Comparison of ENCODE assay signal across 17 mouse cellular contexts in the genomic region with DNA sequence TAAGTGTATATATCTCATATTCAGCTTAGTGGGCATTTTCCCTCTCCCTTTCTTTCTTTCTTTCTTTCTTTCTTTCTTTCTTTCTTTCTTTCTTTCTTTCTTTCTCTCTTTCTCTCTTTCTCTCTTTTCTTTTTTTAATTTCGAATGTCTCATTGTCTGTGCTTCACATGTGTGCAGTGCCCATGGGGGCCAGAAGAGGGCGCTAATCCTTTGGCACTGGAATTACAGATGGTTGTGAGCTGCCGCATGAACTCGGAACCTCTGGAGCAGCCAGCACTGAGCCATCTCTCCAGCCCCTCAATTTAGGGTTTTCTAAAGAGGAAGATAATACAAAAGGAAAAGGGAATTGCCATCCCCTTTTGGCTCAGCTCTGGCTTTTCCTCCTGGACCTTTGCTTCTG. TPM values are rescaled to one million over a fixed set of nuclear protein-coding genes. Genes with fewer than 3 reads are reported as not detected.
DNase-seq lines count a peak whose midpoint lies in the region; ATAC-seq and TF ChIP-seq lines count a peak whose summit lies in the region.
"Had no signal": no experiment of that assay in that cellular context is flagged by ENCODE, and none has a peak within 500 bp of the region (broad histone marks: within the 10 kb centered on the region; RNA-seq: fewer than 3 reads in every experiment).

No protein-coding gene starts in this region.

- no peak for ATAC-seq in kidney, postnatal 0 days (replicated peaks; ENCODE audit: low FRiP score, low read depth)
- ATAC-seq in kidney, embryonic 14.5 days (ENCODE audit: low FRiP score, low TSS enrichment) = no peak

- H3K4me1 ChIP-seq in cerebellum, adult 2 months (ENCODE audit: control insufficient read depth, insufficient read depth, low read length) = no peaks in the 10 kb centered on the region
- H3K4me1 ChIP-seq in kidney, postnatal 0 days (replicated peaks; ENCODE audit: insufficient read depth, low read length) = no peaks in the 10 kb centered on the region
- H3K4me1 ChIP-seq in kidney, embryonic 14.5 days (ENCODE audit: control insufficient read depth, insufficient read depth, low read length) = no peaks in the 10 kb centered on the region
- H3K4me1 ChIP-seq in thymus, adult 2 months (replicated peaks; ENCODE audit: control insufficient read depth, insufficient read depth, low read length) = peaks cover 2% of the 10 kb centered on the region; the same call in 1 of the 2 replicates
- H3K4me1 ChIP-seq: embryonic facial prominence, embryonic 12.5 days; limb, embryonic 15.5 days had no signal

- peak; percentile 6; the same call in 1 of the 2 replicates for TF ChIP-seq CTCF in cerebellum, adult 2 months (IDR thresholded peaks at IDR 0.05; ENCODE audit: borderline replicate concordance, insufficient read depth, low read depth, low read length)
- TF ChIP-seq CTCF in kidney, postnatal 0 days (IDR thresholded peaks at IDR 0.05; ENCODE audit: low read depth) = peak; percentile 51
- TF ChIP-seq CTCF in thymus, adult 2 months (IDR thresholded peaks at IDR 0.05; ENCODE audit: borderline replicate concordance, control insufficient read depth, extremely low read depth, insufficient read depth, low read length, poor library complexity) = 0 out of 2 replicates have a peak, but pooled peaks have one; percentile 31

- no peak overlapping the region for H3K4me3 ChIP-seq in cerebellum, adult 2 months (replicated peaks; ENCODE audit: insufficient read depth, low read depth, low read length)
- no peak overlapping the region for H3K4me3 ChIP-seq in kidney, postnatal 0 days (replicated peaks; ENCODE audit: low read depth, low read length)
- H3K4me3 ChIP-seq in kidney, embryonic 14.5 days (ENCODE audit: low read length) = no peak overlapping the region
- no peak overlapping the region for H3K4me3 ChIP-seq in thymus, adult 2 months (ENCODE audit: control insufficient read depth, insufficient read depth, low read length)
- H3K4me3 ChIP-seq: embryonic facial prominence, embryonic 12.5 days; limb, embryonic 15.5 days had no signal

- H3K27me3 ChIP-seq in cerebellum, adult 2 months (ENCODE audit: control insufficient read depth, insufficient read depth, low read length) = no peaks in the 10 kb centered on the region; the same call in 1 of the 2 replicates
- peaks cover under 1% of the 10 kb centered on the region; the same call in 1 of the 2 replicates for H3K27me3 ChIP-seq in kidney, postnatal 0 days (ENCODE audit: insufficient read depth, low read length)
- H3K27me3 ChIP-seq in kidney, embryonic 14.5 days (ENCODE audit: control insufficient read depth, insufficient read depth, low read length) = peaks cover 13% of the 10 kb centered on the region
- no peaks in the 10 kb centered on the region for H3K27me3 ChIP-seq in thymus, adult 2 months (ENCODE audit: control insufficient read depth, insufficient read depth, low read length)

- no peak for TF ChIP-seq POLR2A in cerebellum, adult 2 months (IDR thresholded peaks at IDR 0.05; ENCODE audit: borderline replicate concordance, insufficient read depth, low read length)
- no peak for TF ChIP-seq POLR2A in thymus, adult 2 months (IDR thresholded peaks at IDR 0.05; ENCODE audit: control insufficient read depth, extremely low read depth, insufficient read depth, low read length, poor library complexity)

- WGBS in cerebellum, adult 2 months = 76% methylated on average over 4 of the region's 4 CpGs
- 77% methylated on average over 4 of the region's 4 CpGs for WGBS in kidney, postnatal 0 days
- WGBS in kidney, embryonic 14.5 days = 85% methylated on average over 4 of the region's 4 CpGs
- 81% methylated on average over 4 of the region's 4 CpGs for WGBS in thymus, adult 2 months

- no peak overlapping the region for H3K27ac ChIP-seq in cerebellum, adult 2 months (ENCODE audit: insufficient read depth, low read length)
- H3K27ac ChIP-seq in kidney, postnatal 0 days = no peak overlapping the region
- no peak overlapping the region for H3K27ac ChIP-seq in kidney, embryonic 14.5 days (ENCODE audit: low read depth, low read length)
- no peak overlapping the region for H3K27ac ChIP-seq in thymus, adult 2 months (ENCODE audit: control insufficient read depth, insufficient read depth, low read length)
- H3K27ac ChIP-seq: embryonic facial prominence, embryonic 12.5 days; limb, embryonic 15.5 days had no signal

- no peak overlapping the region for H3K9ac ChIP-seq in kidney, postnatal 0 days (ENCODE audit: low read depth, low read length)
- H3K9ac ChIP-seq in kidney, embryonic 14.5 days (ENCODE audit: low read depth, low read length) = no peak overlapping the region
- H3K9ac ChIP-seq: embryonic facial prominence, embryonic 12.5 days; limb, embryonic 15.5 days had no signal

- DNase-seq in cerebellum, adult 2 months = no peak
- DNase-seq in cerebellum, postnatal 36 days = no peak
- no peak for DNase-seq in kidney, postnatal 0 days (ENCODE audit: low spot score)
- no peak for DNase-seq in thymus, adult 2 months
- DNase-seq in thymus, postnatal 10 days (ENCODE audit: low spot score in 2 of 2) = no peak
- DNase-seq in frontal cortex, postnatal 36 days (ENCODE audit: low spot score in 2 of 2) = no peak
- no peak for DNase-seq in gastrocnemius, postnatal 36 days
- DNase-seq: cerebellum, adult 9-11 months; heart, postnatal 4 days; kidney, adult 11 months; lung, postnatal 4 days; midbrain, embryonic 14.5 days; thymus, postnatal 25 days had no signal

- no peak overlapping the region for H3K4me2 ChIP-seq in kidney, postnatal 0 days (ENCODE audit: low read length)
- no peak overlapping the region for H3K4me2 ChIP-seq in kidney, embryonic 14.5 days (replicated peaks; ENCODE audit: low read depth, low read length)
- H3K4me2 ChIP-seq: embryonic facial prominence, embryonic 12.5 days; limb, embryonic 15.5 days had no signal

- intact Hi-C loops in gastrocnemius, postnatal 36 days (cut with DNase I) = loop anchor here (2.0 kb wide), 1 partner anchor 69 kb away; no protein-coding TSS in a partner anchor

- H3K36me3 ChIP-seq in kidney, postnatal 0 days (ENCODE audit: insufficient read depth, low read length) = no peaks in the 10 kb centered on the region
- no peaks in the 10 kb centered on the region for H3K36me3 ChIP-seq in kidney, embryonic 14.5 days (ENCODE audit: control insufficient read depth, insufficient read depth, low read length)
- H3K36me3 ChIP-seq in thymus, adult 2 months (ENCODE audit: control insufficient read depth, insufficient read depth, low read length) = no peaks in the 10 kb centered on the region
- H3K36me3 ChIP-seq: embryonic facial prominence, embryonic 12.5 days; limb, embryonic 15.5 days had no signal

- no peaks in the 10 kb centered on the region for H3K9me3 ChIP-seq in kidney, postnatal 0 days (replicated peaks; ENCODE audit: low read length)
- peaks cover 5% of the 10 kb centered on the region for H3K9me3 ChIP-seq in kidney, embryonic 14.5 days (ENCODE audit: control insufficient read depth, low read length)
- H3K9me3 ChIP-seq: limb, embryonic 15.5 days had no signal

RNA-seq across cellular contexts. Expression of gene Neurog1, which starts 15.4 kb away (rescaled TPM):
- polyA plus RNA-seq in cerebellum, adult 2 months (2012; rRNA removed) = not detected in 2 replicates
- polyA plus RNA-seq in kidney, postnatal 0 days (2015; fragmentation: Nextera tagmentation; extraction: Ambion mirVana) = not detected in 2 replicates
- not detected in 2 replicates for polyA plus RNA-seq in kidney, embryonic 14.5 days (2014; fragmentation: Nextera tagmentation; extraction: Ambion mirVana)
- 0.17 and 0.24 TPM in 2 replicates for polyA plus RNA-seq in thymus, adult 2 months (2012; rRNA removed)
- not detected for total RNA-seq in gastrocnemius, postnatal 36 days (2021)
- total RNA-seq: heart, postnatal 4 days had no signal
- polyA plus RNA-seq: large intestine, adult 2 months; limb, embryonic 15.5 days had no signal

RNA-seq across cellular contexts. Expression of gene Cxcl14, which starts 29.0 kb away (rescaled TPM):
- polyA plus RNA-seq in cerebellum, adult 2 months (2012; rRNA removed) = 65.0 and 78.2 TPM in 2 replicates
- polyA plus RNA-seq in kidney, postnatal 0 days (2015; fragmentation: Nextera tagmentation; extraction: Ambion mirVana) = 76.4 and 88.1 TPM in 2 replicates
- 19.2 and 20.8 TPM in 2 replicates for polyA plus RNA-seq in kidney, embryonic 14.5 days (2014; fragmentation: Nextera tagmentation; extraction: Ambion mirVana)
- polyA plus RNA-seq in thymus, adult 2 months (2012; rRNA removed) = 4.7 and 4.9 TPM in 2 replicates
- 10 to 100 TPM; 43.4 to 63.2 TPM for total RNA-seq in gastrocnemius, postnatal 36 days (2021)
